ENCODE assay signal across 8 mouse cellular contexts in genomic region chr2:25182664-25183063, GRCm38 (mm10). TPM values are rescaled to one million over a fixed set of nuclear protein-coding genes. Genes with fewer than 3 reads are reported as not detected.
DNase-seq lines count a peak whose midpoint lies in the region; ATAC-seq and TF ChIP-seq lines count a peak whose summit lies in the region.
"Had no signal": no experiment of that assay in that cellular context is flagged by ENCODE, and none has a peak within 500 bp of the region (broad histone marks: within the 10 kb centered on the region; RNA-seq: fewer than 3 reads in every experiment).

No protein-coding gene starts in this region.

- H3K9ac ChIP-seq in liver, adult 2 months (ENCODE audit: low read depth, low read length): no peak overlapping the region
- peak overlapping the region; percentile 93; the same call in 1 of the 2 replicates for H3K9ac ChIP-seq in forebrain, embryonic 11.5 days (ENCODE audit: low read length)

- WGBS in liver, adult 2 months: 68% methylated on average over 6 of the region's 6 CpGs
- WGBS in forebrain, embryonic 11.5 days: 4% methylated on average over 6 of the region's 6 CpGs
- WGBS in limb, embryonic 10.5 days: 25% methylated on average over 6 of the region's 6 CpGs

- peaks cover 5% of the 10 kb centered on the region for H3K27me3 ChIP-seq in liver, adult 2 months (ENCODE audit: control insufficient read depth, insufficient read depth, low read length)
- no peaks in the 10 kb centered on the region for H3K27me3 ChIP-seq in forebrain, embryonic 11.5 days (ENCODE audit: control insufficient read depth, insufficient read depth, low read length)
- peaks cover 97% of the 10 kb centered on the region for H3K27me3 ChIP-seq in limb, embryonic 10.5 days (ENCODE audit: low read depth, poor library complexity, severe bottlenecking)

- no peaks in the 10 kb centered on the region for H3K79me2 ChIP-seq in liver, adult 2 months (ENCODE audit: control insufficient read depth, insufficient read depth, low read length)

- TF ChIP-seq POLR2A in liver, adult 2 months (IDR thresholded peaks at IDR 0.05; ENCODE audit: extremely low read depth, insufficient read depth, low read length): no peak

- no peaks in the 10 kb centered on the region for H3K4me1 ChIP-seq in liver, adult 2 months (ENCODE audit: control insufficient read depth, insufficient read depth, low read length)
- H3K4me1 ChIP-seq in forebrain, embryonic 11.5 days (replicated peaks; ENCODE audit: control insufficient read depth, insufficient read depth, low read length): peaks cover 35% of the 10 kb centered on the region
- peaks cover 67% of the 10 kb centered on the region for H3K4me1 ChIP-seq in limb, embryonic 10.5 days

- 0 out of 2 replicates have a peak overlapping the region, but pooled peaks have one; percentile 6 for H3K4me3 ChIP-seq in liver, adult 2 months (ENCODE audit: insufficient read depth, low read depth, low read length)
- peak overlapping the region; percentile 88 for H3K4me3 ChIP-seq in forebrain, embryonic 11.5 days (ENCODE audit: low read depth, low read length)
- H3K4me3 ChIP-seq in limb, embryonic 10.5 days: peak overlapping the region; percentile 64

- peak overlapping the region; percentile 73 for H3K4me2 ChIP-seq in forebrain, embryonic 11.5 days (ENCODE audit: low read depth, low read length, severe bottlenecking)

- DNase-seq in liver, adult 2 months (ENCODE audit: extremely low read depth, low read depth, low spot score): no peak
- no peak for DNase-seq in liver
- no peak for DNase-seq in forebrain, embryonic 11.5 days (ENCODE audit: low spot score)
- DNase-seq in limb, embryonic 10.5 days (ENCODE audit: low spot score): no peak
- DNase-seq in retina, postnatal 1 day: peak; percentile 61
- no peak for DNase-seq in ovary, adult 18-20 months (ENCODE audit: low spot score)
- DNase-seq in thymus, postnatal 14 days: no peak
- DNase-seq: adrenal gland, adult 2 months had no signal

- H3K9me3 ChIP-seq in forebrain, embryonic 11.5 days (ENCODE audit: control insufficient read depth, low read length): no peaks in the 10 kb centered on the region
- no peaks in the 10 kb centered on the region for H3K9me3 ChIP-seq in limb, embryonic 10.5 days (replicated peaks)

- TF ChIP-seq CTCF in liver, adult 2 months (IDR thresholded peaks at IDR 0.05; ENCODE audit: low read depth, low read length): no peak

- no peak for ATAC-seq in forebrain, embryonic 11.5 days (replicated peaks; ENCODE audit: low FRiP score)

- H3K36me3 ChIP-seq in liver, adult 2 months (ENCODE audit: control insufficient read depth, insufficient read depth, low read length): no peaks in the 10 kb centered on the region
- peaks cover 2% of the 10 kb centered on the region; the same call in 1 of the 2 replicates for H3K36me3 ChIP-seq in forebrain, embryonic 11.5 days (ENCODE audit: control insufficient read depth, insufficient read depth, low read length)
- H3K36me3 ChIP-seq in limb, embryonic 10.5 days: no peaks in the 10 kb centered on the region

- H3K27ac ChIP-seq in liver, adult 2 months (replicated peaks; ENCODE audit: insufficient read depth, low read depth, low read length): no peak overlapping the region
- peak overlapping the region; percentile 96 for H3K27ac ChIP-seq in forebrain, embryonic 11.5 days (ENCODE audit: low read depth, low read length)
- no peak overlapping the region for H3K27ac ChIP-seq in limb, embryonic 10.5 days

RNA-seq across cellular contexts. Expression of gene Nrarp, which starts 2.1 kb away (rescaled TPM):
- 0.74 and 2.1 TPM in 2 replicates for total RNA-seq in liver, adult 2 months (2014; rRNA removed)
- 1.5 and 1.6 TPM in 2 replicates for polyA plus RNA-seq in liver, adult 2 months (2012; rRNA removed)
- 63.6 and 72.1 TPM in 2 replicates for polyA plus RNA-seq in forebrain, embryonic 11.5 days (2014; fragmentation: Nextera tagmentation; extraction: Ambion mirVana)
- polyA plus RNA-seq in limb, embryonic 10.5 days (2016; fragmentation: Nextera tagmentation; extraction: Ambion mirVana): 7.9 and 10.3 TPM in 2 replicates

RNA-seq across cellular contexts. Expression of gene Tor4a, which starts 14.0 kb away (rescaled TPM):
- total RNA-seq in liver, adult 2 months (2014; rRNA removed): 4.6 TPM in 2 replicates
- polyA plus RNA-seq in liver, adult 2 months (2012; rRNA removed): 4.3 and 7.0 TPM in 2 replicates
- polyA plus RNA-seq in forebrain, embryonic 11.5 days (2014; fragmentation: Nextera tagmentation; extraction: Ambion mirVana): 1.3 and 1.5 TPM in 2 replicates
- polyA plus RNA-seq in limb, embryonic 10.5 days (2016; fragmentation: Nextera tagmentation; extraction: Ambion mirVana): 3.2 TPM in 2 replicates

RNA-seq across cellular contexts. Expression of gene Nelfb, which starts 28.6 kb away (rescaled TPM):
- total RNA-seq in liver, adult 2 months (2014; rRNA removed): 18.4 and 19.1 TPM in 2 replicates
- polyA plus RNA-seq in liver, adult 2 months (2012; rRNA removed): 22.4 and 27.5 TPM in 2 replicates
- polyA plus RNA-seq in forebrain, embryonic 11.5 days (2014; fragmentation: Nextera tagmentation; extraction: Ambion mirVana): 110 TPM in 2 replicates
- 129 and 137 TPM in 2 replicates for polyA plus RNA-seq in limb, embryonic 10.5 days (2016; fragmentation: Nextera tagmentation; extraction: Ambion mirVana)

RNA-seq across cellular contexts. Expression of gene Stpg3, which starts 31.8 kb away (rescaled TPM):
- total RNA-seq in liver, adult 2 months (2014; rRNA removed): not detected in 2 replicates
- not detected in 2 replicates for polyA plus RNA-seq in liver, adult 2 months (2012; rRNA removed)
- polyA plus RNA-seq in forebrain, embryonic 11.5 days (2014; fragmentation: Nextera tagmentation; extraction: Ambion mirVana): not detected in 2 replicates
- 0.14 TPM in 1 of 2 replicates, not detected in the other for polyA plus RNA-seq in limb, embryonic 10.5 days (2016; fragmentation: Nextera tagmentation; extraction: Ambion mirVana)
- total RNA-seq: adrenal gland, adult 2 months had no signal
- polyA plus RNA-seq: adrenal gland, adult 2 months had no signal

RNA-seq across cellular contexts. Expression of gene Fam166a, which starts 35.9 kb away (rescaled TPM):
- not detected in 2 replicates for total RNA-seq in liver, adult 2 months (2014; rRNA removed)
- 0.07 TPM in 1 of 2 replicates, not detected in the other for polyA plus RNA-seq in liver, adult 2 months (2012; rRNA removed)
- polyA plus RNA-seq in forebrain, embryonic 11.5 days (2014; fragmentation: Nextera tagmentation; extraction: Ambion mirVana): 0.88 and 1.3 TPM in 2 replicates
- 1.0 TPM in 1 of 2 replicates, not detected in the other for polyA plus RNA-seq in limb, embryonic 10.5 days (2016; fragmentation: Nextera tagmentation; extraction: Ambion mirVana)
- total RNA-seq: adrenal gland, adult 2 months had no signal

Comparison
In these comparisons a context has a peak if more than half of its experiments do, and no peak if none do; other contexts are left out.
1. H3K4me3 ChIP-seq: peak in every context shown above with its lines; median percentile 88 in forebrain, embryonic 11.5 days; 64 in limb, embryonic 10.5 days; 6 in liver, adult 2 months.